Mouse (Mus musculus) granulocyte monocyte progenitor cell, adult 5-6 weeks (primary cell): Measurements from ENCODE around the gene Tmem135. TPM values are rescaled to one million over a fixed set of nuclear protein-coding genes. Genes with fewer than 3 reads are reported as not detected.
"Not testable (repeated sequence)": the region's sequence is repeated elsewhere in the genome, so short reads cannot be mapped to it uniquely, and the experiment has no call there.

Source experiments
- ATAC-seq: replicated peaks from 2 replicates; pipeline ENCODE4 v1.8.0; 2016; ENCODE audit warnings: mild to moderate bottlenecking, moderate TSS enrichment, inconsistent platforms; ENCODE audit not compliant: poor library complexity, severe bottlenecking
- total RNA-seq, 2 experiments: library from RNA; stranded (forward) in 1 of 2; stranded (reverse) in 1 of 2; fragments of 200-712, 200-1000 nt in 1 of 2; fragments of >200 nt in 1 of 2; fragmentation: Nextera tagmentation in 1 of 2; gene quantifications; 2 replicates each; pipeline ENCODE4 v1.2.3; 2014 to 2017

Tmem135 gene
- total RNA-seq, 2 experiments from 2014 or later: 18.9 to 23.1 TPM

GRCm38 (mm10) chr7:89337711-89338349 lies 66.2 kb downstream of the Tmem135 start:
- no peak for ATAC-seq

- no peak for ATAC-seq
These were observed 67.6 kb downstream of the Tmem135 start for GRCm38 (mm10) chr7:89336434-89336833.

GRCm38 (mm10) chr7:89335316-89335715 lies 68.7 kb downstream of the Tmem135 start:
- ATAC-seq: no peak

GRCm38 (mm10) chr7:89329896-89330295 lies 74.1 kb downstream of the Tmem135 start:
- ATAC-seq: no peak

- ATAC-seq: no peak
These were observed 76.3 kb downstream of the Tmem135 start for GRCm38 (mm10) chr7:89327731-89328130.

- no peak for ATAC-seq
These were observed 77.3 kb downstream of the Tmem135 start for GRCm38 (mm10) chr7:89326761-89327160.

- ATAC-seq: peak; percentile 48
These were observed 77.8 kb downstream of the Tmem135 start for GRCm38 (mm10) chr7:89326202-89326601.

- ATAC-seq: not testable (repeated sequence)
These were observed 81.3 kb downstream of the Tmem135 start for GRCm38 (mm10) chr7:89322741-89323140.

GRCm38 (mm10) chr7:89319351-89319750 lies 84.7 kb downstream of the Tmem135 start:
- no peak for ATAC-seq

- ATAC-seq: not testable (repeated sequence)
These were observed 86.9 kb downstream of the Tmem135 start for GRCm38 (mm10) chr7:89317088-89317487.

- ATAC-seq: no peak
These were observed 87.9 kb downstream of the Tmem135 start for GRCm38 (mm10) chr7:89316112-89316511.

GRCm38 (mm10) chr7:89311555-89311954 lies 92.5 kb downstream of the Tmem135 start:
- no peak for ATAC-seq

GRCm38 (mm10) chr7:89308926-89309325 lies 95.1 kb downstream of the Tmem135 start:
- peak; percentile 66 for ATAC-seq

- peak; percentile 87 for ATAC-seq
These were observed 95.8 kb downstream of the Tmem135 start for GRCm38 (mm10) chr7:89308238-89308637.

- ATAC-seq: no peak
These were observed 97.2 kb downstream of the Tmem135 start for GRCm38 (mm10) chr7:89306831-89307230.

GRCm38 (mm10) chr7:89304958-89305357 lies 99.1 kb downstream of the Tmem135 start:
- no peak for ATAC-seq

- ATAC-seq: no peak
These were observed 100.3 kb downstream of the Tmem135 start for GRCm38 (mm10) chr7:89303765-89304164.

GRCm38 (mm10) chr7:89298911-89299458 lies 105.0 kb downstream of the Tmem135 start:
- ATAC-seq: peak; percentile 91

- ATAC-seq: peak; percentile 70
These were observed 107.1 kb downstream of the Tmem135 start for GRCm38 (mm10) chr7:89296941-89297340.

GRCm38 (mm10) chr7:89282664-89283063 lies 121.4 kb downstream of the Tmem135 start:
- no peak for ATAC-seq

GRCm38 (mm10) chr7:89270438-89270837 lies 133.6 kb downstream of the Tmem135 start:
- ATAC-seq: peak; percentile 66

GRCm38 (mm10) chr7:89269826-89270225 lies 134.2 kb downstream of the Tmem135 start:
- ATAC-seq: no peak
